Mouse (Mus musculus) frontal cortex, postnatal 25 days (tissue): Measurements from ENCODE around the gene Pofut2.

Experiments used
- DNase-seq, 2 experiments: peaks; one replicate each; pipeline ENCODE4 v3.0.0; 2022; ENCODE audit warnings: low spot score in 2 of 2

The Pofut2 gene

GRCm38 (mm10) chr10:77229609-77230595 lies 29.1 kb upstream of the Pofut2 start:
- no peak for DNase-seq

GRCm38 (mm10) chr10:77231861-77232755 lies 26.9 kb upstream of the Pofut2 start:
- DNase-seq: no peak

- DNase-seq: no peak
These were observed 25.8 kb upstream of the Pofut2 start for GRCm38 (mm10) chr10:77233230-77233629.

GRCm38 (mm10) chr10:77234991-77235616 lies 23.9 kb upstream of the Pofut2 start:
- no peak for DNase-seq

GRCm38 (mm10) chr10:77237795-77238580 lies 21.0 kb upstream of the Pofut2 start:
- no peak for DNase-seq

GRCm38 (mm10) chr10:77240764-77241163 lies 18.3 kb upstream of the Pofut2 start:
- no peak for DNase-seq

- DNase-seq: no peak
These were observed 16.6 kb upstream of the Pofut2 start for GRCm38 (mm10) chr10:77242396-77242795.

GRCm38 (mm10) chr10:77242871-77243270 lies 16.1 kb upstream of the Pofut2 start:
- no peak for DNase-seq

GRCm38 (mm10) chr10:77243572-77244161 lies 15.4 kb upstream of the Pofut2 start:
- no peak for DNase-seq

GRCm38 (mm10) chr10:77244777-77245176 lies 14.2 kb upstream of the Pofut2 start:
- no peak for DNase-seq

- DNase-seq: no peak
These were observed 12.0 kb upstream of the Pofut2 start for GRCm38 (mm10) chr10:77247048-77247447.

- no peak for DNase-seq
These were observed 11.3 kb upstream of the Pofut2 start for GRCm38 (mm10) chr10:77247707-77248106.

GRCm38 (mm10) chr10:77251223-77251783 lies 7.7 kb upstream of the Pofut2 start:
- no peak for DNase-seq

GRCm38 (mm10) chr10:77251784-77252539 lies 7.1 kb upstream of the Pofut2 start:
- DNase-seq: no peak

- peak; percentile 67 to 80 for DNase-seq
These were observed 6.2 kb upstream of the Pofut2 start for GRCm38 (mm10) chr10:77252790-77253189.

GRCm38 (mm10) chr10:77255231-77255630 lies 3.8 kb upstream of the Pofut2 start:
- no peak for DNase-seq

GRCm38 (mm10) chr10:77255676-77256075 lies 3.3 kb upstream of the Pofut2 start:
- no peak for DNase-seq

GRCm38 (mm10) chr10:77258041-77258590 lies 902 bp upstream of the Pofut2 start:
- no peak for DNase-seq

- no peak for DNase-seq
These were observed 1.3 kb downstream of the Pofut2 start for GRCm38 (mm10) chr10:77260166-77260875.
